Mouse (Mus musculus) splenic B cell, adult 2 months (primary cell): ENCODE data around the gene Pth2.

ENCODE experiments used
- DNase-seq: peaks from one replicate; pipeline ENCODE4 v3.0.0-alpha.2; 2011; ENCODE audit warnings: low read depth, low spot score
- H3K27me3 ChIP-seq: 2 replicates; pipeline ENCODE4 v1.6.1; 2012; ENCODE audit warnings: mild to moderate bottlenecking, low read length, moderate library complexity, mixed read lengths; ENCODE audit not compliant: control insufficient read depth, poor library complexity, insufficient read depth, severe bottlenecking
- H3K36me3 ChIP-seq: 2 replicates; pipeline ENCODE4 v1.6.1; 2012; ENCODE audit warnings: mild to moderate bottlenecking, low read length, moderate library complexity, mixed read lengths; ENCODE audit not compliant: control insufficient read depth, poor library complexity, insufficient read depth, severe bottlenecking

Pth2 gene

DNA sequence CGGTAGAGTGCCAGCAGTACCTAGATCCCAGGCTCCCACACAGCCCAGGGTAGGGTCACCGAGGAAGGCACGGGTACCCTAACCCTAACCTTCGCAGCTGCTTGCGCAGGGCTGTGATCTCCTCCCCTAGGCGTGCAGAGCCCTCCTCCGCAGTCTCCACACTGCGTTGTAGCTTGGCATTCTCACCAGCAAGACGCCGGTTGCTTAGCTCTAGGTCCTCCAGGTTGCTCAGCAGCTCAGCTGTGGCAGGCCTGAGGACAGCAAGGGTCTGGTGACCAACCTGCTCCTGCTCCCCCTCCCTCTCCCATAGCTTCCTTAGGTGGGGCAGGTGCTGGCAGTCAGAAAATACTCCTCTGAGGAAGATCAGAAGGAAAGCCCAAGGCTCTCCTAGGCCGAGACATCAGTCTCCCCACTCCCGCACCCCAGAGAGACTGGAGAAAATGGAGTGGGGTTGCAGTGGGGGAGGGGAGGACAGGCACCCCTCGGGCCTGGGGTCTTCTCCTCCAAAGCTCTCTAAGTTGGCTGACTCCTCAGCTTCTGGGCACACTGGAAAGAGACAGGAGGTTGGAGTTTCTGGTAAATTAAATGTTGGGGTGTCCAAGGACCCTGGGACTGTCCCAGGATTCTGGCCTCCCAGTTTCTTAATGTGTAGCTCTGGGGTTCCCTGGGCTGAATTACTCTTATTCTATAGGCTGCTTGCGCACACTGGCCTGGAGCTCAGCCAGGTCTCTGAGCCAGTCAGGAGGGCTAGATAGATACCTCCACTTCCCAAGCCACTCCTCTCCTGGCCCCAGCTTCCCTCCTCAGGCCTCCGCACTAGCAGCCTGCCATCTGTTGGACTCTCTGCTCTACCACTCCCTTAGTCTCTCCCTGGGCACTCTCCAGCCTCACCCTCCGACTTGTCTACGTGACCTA is 13.3 kb downstream of the Pth2 start:
- no peak for DNase-seq
- Histone ChIP-seq H3K27me3 (no peaks in the 10 kb centered on the region), H3K36me3 (no peaks in the 10 kb centered on the region)

DNA sequence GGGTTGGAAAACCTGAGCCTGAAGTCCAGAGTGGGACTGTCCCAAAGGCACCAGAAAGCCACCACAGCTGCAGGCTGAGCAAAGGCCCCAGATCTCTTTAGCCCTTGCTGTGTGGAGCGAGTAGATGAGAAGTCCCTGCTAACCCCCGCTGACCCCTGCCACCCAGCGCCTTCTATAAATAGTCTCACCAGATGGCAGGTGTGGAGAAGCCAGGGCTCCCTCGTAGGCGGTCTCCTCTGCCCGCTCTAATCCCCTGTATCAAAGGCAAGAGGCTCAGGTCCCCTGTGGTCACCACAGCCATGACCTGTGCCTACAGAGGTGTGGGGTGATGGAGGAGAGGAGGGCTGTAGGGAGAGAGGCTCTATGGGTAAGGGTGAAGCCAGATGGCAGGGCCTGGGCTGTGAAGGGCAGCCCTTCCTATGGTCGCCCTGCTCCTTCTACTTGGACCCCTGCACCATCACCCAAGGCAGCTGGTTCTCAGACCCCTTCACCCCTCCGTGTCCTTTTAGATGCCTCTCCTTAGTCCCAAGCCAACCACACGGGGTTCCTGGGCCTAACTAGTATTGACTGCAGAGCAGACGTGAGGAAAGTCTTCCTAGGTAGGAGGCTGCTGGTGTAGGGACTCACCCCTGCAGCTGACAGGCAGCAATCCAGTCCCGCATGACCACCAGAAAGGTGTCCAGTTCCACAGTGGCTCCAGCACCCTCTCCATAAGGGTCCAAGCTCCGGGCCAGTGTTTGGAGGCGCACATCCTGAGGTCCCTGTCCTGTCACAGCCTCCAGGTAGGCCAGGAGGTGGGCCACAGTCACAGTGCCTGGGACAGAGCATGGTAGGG is 14.8 kb downstream of the Pth2 start:
- Histone ChIP-seq H3K27me3 (no peaks in the 10 kb centered on the region), H3K36me3 (no peaks in the 10 kb centered on the region)
- DNase-seq, result no peak

GRCm38 (mm10) chr7:45196176-45196535 is 15.4 kb downstream of the Pth2 start:
- no peak for DNase-seq
- Histone ChIP-seq H3K36me3 (no peaks in the 10 kb centered on the region), H3K27me3 (no peaks in the 10 kb centered on the region)

DNA sequence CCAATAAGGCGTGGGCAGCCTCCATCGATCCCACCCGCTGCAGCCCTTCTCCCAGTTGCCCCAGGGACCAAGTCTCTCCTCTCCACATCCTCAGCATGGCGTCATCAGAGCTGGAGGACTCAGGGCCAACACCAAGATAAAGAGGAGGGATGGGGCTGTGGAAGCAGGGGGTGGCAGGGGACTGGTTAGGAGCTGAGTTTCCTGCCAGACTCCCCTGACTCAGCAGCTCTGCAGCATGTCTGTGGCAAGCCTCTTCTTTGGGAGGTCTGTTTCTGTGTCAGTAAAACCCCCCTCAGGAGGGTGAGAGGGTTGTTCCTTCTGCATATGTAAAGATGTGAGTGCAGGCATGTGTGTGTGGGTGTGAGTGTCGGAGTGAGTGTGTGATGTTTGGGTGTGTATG is 16.2 kb downstream of the Pth2 start:
- H3K36me3 ChIP-seq, result no peaks in the 10 kb centered on the region
- H3K27me3 ChIP-seq, result no peaks in the 10 kb centered on the region
- no peak for DNase-seq

- no peaks in the 10 kb centered on the region for H3K27me3 ChIP-seq
- DNase-seq, result peak; percentile 81
- H3K36me3 ChIP-seq, result no peaks in the 10 kb centered on the region
Observed at GRCm38 (mm10) chr7:45198435-45198834, 17.6 kb downstream of the Pth2 start.

- DNase-seq, result no peak
- H3K36me3 ChIP-seq, result no peaks in the 10 kb centered on the region
Observed at GRCm38 (mm10) chr7:45198961-45199360, 18.2 kb downstream of the Pth2 start.

DNA sequence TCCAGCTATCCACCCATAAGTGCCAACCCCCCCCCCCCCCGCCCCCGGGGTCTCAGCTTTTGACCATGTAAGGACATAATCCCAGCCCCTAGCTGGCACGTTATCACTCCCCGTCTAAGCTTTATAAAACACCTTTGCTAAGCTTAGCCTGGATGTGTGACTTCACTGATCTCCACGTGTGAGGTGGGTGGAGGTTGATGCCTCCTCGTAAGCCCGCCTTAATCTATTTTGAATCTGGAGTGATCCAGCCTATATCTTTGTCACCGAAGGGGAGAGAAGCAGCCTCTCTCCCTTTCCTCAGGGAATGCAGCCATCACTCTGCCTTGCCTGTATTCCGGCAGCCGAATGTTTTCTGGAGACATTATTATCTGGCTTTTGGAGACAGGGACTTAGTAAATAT is 21.9 kb downstream of the Pth2 start:
- DNase-seq, result no peak
- H3K27me3 ChIP-seq, result no peaks in the 10 kb centered on the region
- H3K36me3 ChIP-seq, result no peaks in the 10 kb centered on the region

More at GRCm38 (mm10) chr7:45198961-45199360, 18.2 kb downstream of the Pth2 start:
- no peaks in the 10 kb centered on the region for H3K27me3 ChIP-seq

DNA sequence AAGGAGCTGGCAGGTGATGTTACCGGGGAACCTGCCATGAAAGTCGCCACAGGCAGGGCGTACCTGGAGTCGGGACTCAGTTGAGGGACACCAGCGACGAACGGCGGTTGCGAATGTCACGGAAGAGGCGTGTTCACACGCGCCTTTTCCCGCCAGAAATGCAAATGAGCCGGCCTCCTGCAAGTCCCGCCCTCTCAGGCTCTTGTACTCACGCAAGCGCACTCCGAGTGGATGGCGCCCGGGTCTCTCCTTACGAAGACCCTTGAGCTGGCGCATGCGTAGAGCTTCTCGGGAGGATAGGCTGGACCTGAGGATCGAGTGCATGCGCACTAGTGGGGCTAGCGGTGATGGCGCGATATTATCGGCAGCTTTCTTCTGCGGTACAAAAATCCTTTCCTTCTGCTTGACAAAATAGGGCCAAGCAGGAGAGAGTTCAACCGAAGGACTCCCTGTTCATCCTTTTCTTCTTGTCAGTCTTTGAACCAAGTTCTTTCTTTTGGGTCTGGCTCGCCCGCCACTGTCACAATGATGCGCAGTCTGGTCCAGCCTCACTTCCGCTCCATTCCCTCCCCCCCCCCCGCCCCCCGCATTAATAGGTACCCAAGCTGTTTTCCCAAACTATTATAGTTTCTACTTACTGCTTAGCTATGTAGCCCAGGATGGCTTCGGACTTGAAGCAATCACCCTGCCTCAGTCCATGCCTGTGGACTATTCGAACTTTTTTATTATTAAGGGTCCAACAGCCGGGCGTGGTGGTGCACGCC is 23.8 kb downstream of the Pth2 start, which contains the start of gene Ccdc155:
Ccdc155 (minus strand) TSS at position 513 of the 764 bp plus-strand sequence.
- no peaks in the 10 kb centered on the region for H3K27me3 ChIP-seq
- DNase-seq, result peak; percentile 96
- no peaks in the 10 kb centered on the region for H3K36me3 ChIP-seq

- no peaks in the 10 kb centered on the region for H3K27me3 ChIP-seq
Observed at GRCm38 (mm10) chr7:45208260-45208659, 27.5 kb downstream of the Pth2 start.

GRCm38 (mm10) chr7:45211070-45211469 is 30.3 kb downstream of the Pth2 start:
- no peaks in the 10 kb centered on the region for H3K27me3 ChIP-seq
- no peak for DNase-seq
- H3K36me3 ChIP-seq, result no peaks in the 10 kb centered on the region

More at GRCm38 (mm10) chr7:45208260-45208659, 27.5 kb downstream of the Pth2 start:
- DNase-seq, result no peak
- H3K36me3 ChIP-seq, result no peaks in the 10 kb centered on the region

DNA sequence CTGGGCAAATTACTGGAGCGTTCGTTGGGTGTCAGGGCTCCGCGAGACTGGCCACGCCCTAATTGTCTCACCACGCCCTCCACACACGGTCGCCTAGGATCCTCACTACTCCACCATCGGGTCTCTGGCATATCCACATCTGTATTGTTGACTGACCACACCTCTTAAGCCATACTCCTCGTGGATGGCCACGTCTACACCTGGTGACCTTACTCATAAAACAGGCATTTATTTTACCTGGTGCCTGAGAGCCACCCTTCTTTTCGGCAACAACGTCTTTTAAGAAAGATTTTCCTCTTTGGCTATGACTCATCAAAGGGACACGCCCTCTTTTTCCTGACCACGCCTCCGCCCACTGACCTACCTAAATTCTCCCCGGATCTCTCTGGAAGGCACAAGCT is 31.1 kb downstream of the Pth2 start, which contains the start of gene Dkkl1:
Dkkl1 (minus strand) TSS at position 297 of the 401 bp plus-strand sequence.
- no peaks in the 10 kb centered on the region for H3K27me3 ChIP-seq
- DNase-seq, result peak; percentile 62
- H3K36me3 ChIP-seq, result no peaks in the 10 kb centered on the region

DNA sequence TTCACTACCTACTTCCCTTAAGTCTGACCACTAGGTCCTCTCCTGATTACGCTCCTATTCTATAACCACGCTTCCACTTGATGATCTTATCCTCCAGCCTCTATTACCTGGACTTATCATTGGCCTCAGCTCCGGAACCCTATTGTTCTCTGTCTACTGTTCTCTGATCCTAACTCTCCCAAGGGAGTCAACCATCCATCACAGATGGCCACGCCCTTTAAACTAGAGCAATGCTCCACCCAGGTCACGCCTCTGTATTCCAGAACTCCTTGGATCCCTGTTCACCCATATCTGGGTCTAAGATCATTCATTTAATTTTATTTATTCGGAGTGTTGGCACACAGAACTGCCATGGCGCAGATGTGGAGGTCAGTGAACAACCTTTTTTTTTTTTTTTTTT is 31.6 kb downstream of the Pth2 start:
- no peaks in the 10 kb centered on the region for H3K27me3 ChIP-seq
- DNase-seq, result no peak
- no peaks in the 10 kb centered on the region for H3K36me3 ChIP-seq

DNA sequence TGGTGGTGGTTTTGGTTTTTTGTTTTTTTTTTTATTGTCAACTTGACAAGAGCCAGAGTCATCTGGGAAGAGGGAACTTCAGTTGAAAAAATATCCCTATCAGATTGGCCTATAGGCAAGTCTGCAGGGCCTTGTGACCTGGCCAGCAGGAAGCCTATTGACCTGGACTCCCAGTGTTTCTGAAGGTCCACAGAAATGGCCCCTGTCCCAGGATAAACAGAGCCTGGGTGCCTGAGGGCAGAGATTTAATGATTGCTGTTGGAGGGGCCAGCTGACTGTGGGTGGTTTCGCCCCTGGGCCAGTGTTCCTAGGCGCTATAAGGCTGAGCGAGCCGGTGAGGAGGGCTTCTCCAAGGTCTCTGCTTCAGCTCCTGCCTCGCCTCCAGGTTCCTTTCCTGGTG is 32.9 kb downstream of the Pth2 start:
- no peaks in the 10 kb centered on the region for H3K27me3 ChIP-seq
- no peak for DNase-seq

GRCm38 (mm10) chr7:45215673-45216441 is 35.1 kb downstream of the Pth2 start, which contains the start of gene Tead2:
Gene Tead2, plus strand, starts transcription at chr7:45215753.
- H3K36me3 ChIP-seq, result no peaks in the 10 kb centered on the region
- no peaks in the 10 kb centered on the region for H3K27me3 ChIP-seq
- DNase-seq, result no peak

More for the DNA sequence above, 32.9 kb downstream of the Pth2 start:
- H3K36me3 ChIP-seq, result no peaks in the 10 kb centered on the region
